9 mouse cellular contexts compared by ENCODE assay signal in the genomic region with DNA sequence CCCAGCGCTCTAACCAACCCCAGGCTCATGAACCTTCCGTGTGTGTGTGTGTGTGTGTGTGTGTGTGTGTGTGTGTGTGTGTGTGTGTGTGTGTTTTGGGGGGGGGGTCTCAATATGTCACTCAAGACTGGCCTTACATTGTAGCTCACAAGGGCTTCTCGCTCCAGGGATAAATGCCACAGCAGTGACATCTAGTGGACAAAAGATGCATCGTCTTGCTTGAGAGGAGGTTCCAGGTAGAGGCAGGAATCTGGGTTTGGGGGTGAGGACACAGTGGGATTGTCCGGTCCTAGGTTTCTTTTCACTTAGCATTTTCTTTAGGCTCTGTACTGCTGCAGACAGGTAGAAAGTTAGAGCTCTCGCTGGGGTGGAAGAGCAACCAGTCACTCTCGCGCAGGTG.
DNase-seq lines count a peak whose midpoint lies in the region; TF ChIP-seq lines count a peak whose summit lies in the region.
"Had no signal": no experiment of that assay in that cellular context is flagged by ENCODE, and none has a peak within 500 bp of the region (broad histone marks: within the 10 kb centered on the region; RNA-seq: fewer than 3 reads in every experiment).

No protein-coding gene starts in this region.

- DNase-seq in cerebellum, adult 11-12 months, result peak; percentile 39
- no peak for DNase-seq in cerebellum, adult 9-11 months
- DNase-seq in testis, postnatal 14 days (ENCODE audit: low spot score), result no peak
- peak; percentile 81 to 84 for DNase-seq in cerebellum, postnatal 14 days
- peak; percentile 54 for DNase-seq in hindlimb bud, embryonic 11.5 days (ENCODE audit: extremely low spot score, low read depth, low spot score)
- peak; percentile 7 for DNase-seq in lung, adult 2 months

- 27% methylated on average over 8 of the region's 8 CpGs for WGBS in lung, adult 2 months
- 27% methylated on average over 8 of the region's 8 CpGs for WGBS in small intestine, adult 2 months

- peaks cover 3% of the 10 kb centered on the region; the same call in 1 of the 2 replicates for H3K4me1 ChIP-seq in testis, adult 2 months (ENCODE audit: control insufficient read depth, insufficient read depth, low read length)
- H3K4me1 ChIP-seq in lung, adult 2 months (ENCODE audit: control insufficient read depth, insufficient read depth, low read length), result no peaks in the 10 kb centered on the region
- H3K4me1 ChIP-seq in small intestine, adult 2 months (ENCODE audit: control insufficient read depth, insufficient read depth, insufficient read length, low read length), result no peaks in the 10 kb centered on the region

- H3K36me3 ChIP-seq in testis, adult 2 months (ENCODE audit: control insufficient read depth, insufficient read depth, low read length), result no peaks in the 10 kb centered on the region
- H3K36me3 ChIP-seq in small intestine, adult 2 months (ENCODE audit: control insufficient read depth, insufficient read depth, low read length), result no peaks in the 10 kb centered on the region
- H3K36me3 ChIP-seq: G1E had no signal

- TF ChIP-seq POLR2A in testis, adult 2 months (IDR thresholded peaks at IDR 0.05; ENCODE audit: control insufficient read depth, low read depth, low read length), result no peak
- no peak for TF ChIP-seq POLR2A in lung, adult 2 months (IDR thresholded peaks at IDR 0.05; ENCODE audit: borderline replicate concordance, extremely low read depth, low read depth, low read length)
- no peak for TF ChIP-seq POLR2A in small intestine, adult 2 months (IDR thresholded peaks at IDR 0.05; ENCODE audit: low read depth, low read length)

- no peak overlapping the region for H3K27ac ChIP-seq in testis, adult 2 months (ENCODE audit: control insufficient read depth, insufficient read depth, low read depth, low read length)
- no peak overlapping the region for H3K27ac ChIP-seq in small intestine, adult 2 months (ENCODE audit: insufficient read depth, low read depth, low read length)

- no peaks in the 10 kb centered on the region for H3K27me3 ChIP-seq in testis, adult 2 months (ENCODE audit: control insufficient read depth, insufficient read depth, low read length)
- H3K27me3 ChIP-seq in small intestine, adult 2 months (ENCODE audit: control insufficient read depth, insufficient read depth, low read length), result no peaks in the 10 kb centered on the region

- peak; percentile 49; the same call in 1 of the 2 replicates for TF ChIP-seq CTCF in testis, adult 2 months (IDR thresholded peaks at IDR 0.05; ENCODE audit: control insufficient read depth, insufficient read depth, insufficient replicate concordance, low read depth, low read length)
- TF ChIP-seq CTCF in lung, adult 2 months (IDR thresholded peaks at IDR 0.05; ENCODE audit: insufficient read depth, low read length), result peak; percentile 65
- TF ChIP-seq CTCF in small intestine, adult 2 months (IDR thresholded peaks at IDR 0.05; ENCODE audit: extremely low read depth, insufficient read length, insufficient replicate concordance, low read depth, low read length), result peak; percentile 59; the same call in 1 of the 2 replicates

- H3K4me3 ChIP-seq in testis, adult 2 months (ENCODE audit: control insufficient read depth, low read depth, low read length), result no peak overlapping the region
- no peak overlapping the region for H3K4me3 ChIP-seq in lung, adult 2 months (replicated peaks; ENCODE audit: extremely low read depth, low read depth, low read length)
- H3K4me3 ChIP-seq in small intestine, adult 2 months (ENCODE audit: low read depth, low read length), result no peak overlapping the region

Comparison
In these comparisons a context has a peak if more than half of its experiments do, and no peak if none do; other contexts are left out.
1. DNase-seq: peak in cerebellum, adult 11-12 months (single experiment), cerebellum, postnatal 14 days (2 of 2), hindlimb bud, embryonic 11.5 days (single experiment) and lung, adult 2 months (single experiment); none in cerebellum, adult 9-11 months (single experiment) and testis, postnatal 14 days (single experiment).
2. Peak in every context shown above with its lines, with median percentiles within 50 percentile points of each other: CTCF ChIP-seq.